ENCODE assay signal across 8 mouse cellular contexts in genomic region chr14:28316851-28317250, GRCm38 (mm10).
"Had no signal": no experiment of that assay in that cellular context is flagged by ENCODE, and none has a peak within 500 bp of the region (broad histone marks: within the 10 kb centered on the region; RNA-seq: fewer than 3 reads in every experiment).

No protein-coding gene starts in this region.

- ATAC-seq: midbrain, embryonic 13.5 days had no signal

- H3K4me3 ChIP-seq: limb, embryonic 13.5 days; midbrain, embryonic 13.5 days; stomach, embryonic 15.5 days had no signal

- H3K27ac ChIP-seq: limb, embryonic 13.5 days; liver, embryonic 14.5 days; midbrain, embryonic 13.5 days; stomach, embryonic 15.5 days had no signal

- DNase-seq: kidney, postnatal 36 days; left cerebral cortex, postnatal 4 days; lung, adult 18-20 months; thymus, postnatal 36 days had no signal
